Mouse (Mus musculus) adrenal gland, adult (tissue): ENCODE measurements around the gene Fhl1.

Experiments used
- DNase-seq, 2 experiments: peaks; one replicate each; pipeline ENCODE4 v3.0.0; 2022 to 2023; ENCODE audit warnings: low spot score in 1 of 2; ENCODE audit not compliant: inconsistent age in 2 of 2

Fhl1 gene

DNA sequence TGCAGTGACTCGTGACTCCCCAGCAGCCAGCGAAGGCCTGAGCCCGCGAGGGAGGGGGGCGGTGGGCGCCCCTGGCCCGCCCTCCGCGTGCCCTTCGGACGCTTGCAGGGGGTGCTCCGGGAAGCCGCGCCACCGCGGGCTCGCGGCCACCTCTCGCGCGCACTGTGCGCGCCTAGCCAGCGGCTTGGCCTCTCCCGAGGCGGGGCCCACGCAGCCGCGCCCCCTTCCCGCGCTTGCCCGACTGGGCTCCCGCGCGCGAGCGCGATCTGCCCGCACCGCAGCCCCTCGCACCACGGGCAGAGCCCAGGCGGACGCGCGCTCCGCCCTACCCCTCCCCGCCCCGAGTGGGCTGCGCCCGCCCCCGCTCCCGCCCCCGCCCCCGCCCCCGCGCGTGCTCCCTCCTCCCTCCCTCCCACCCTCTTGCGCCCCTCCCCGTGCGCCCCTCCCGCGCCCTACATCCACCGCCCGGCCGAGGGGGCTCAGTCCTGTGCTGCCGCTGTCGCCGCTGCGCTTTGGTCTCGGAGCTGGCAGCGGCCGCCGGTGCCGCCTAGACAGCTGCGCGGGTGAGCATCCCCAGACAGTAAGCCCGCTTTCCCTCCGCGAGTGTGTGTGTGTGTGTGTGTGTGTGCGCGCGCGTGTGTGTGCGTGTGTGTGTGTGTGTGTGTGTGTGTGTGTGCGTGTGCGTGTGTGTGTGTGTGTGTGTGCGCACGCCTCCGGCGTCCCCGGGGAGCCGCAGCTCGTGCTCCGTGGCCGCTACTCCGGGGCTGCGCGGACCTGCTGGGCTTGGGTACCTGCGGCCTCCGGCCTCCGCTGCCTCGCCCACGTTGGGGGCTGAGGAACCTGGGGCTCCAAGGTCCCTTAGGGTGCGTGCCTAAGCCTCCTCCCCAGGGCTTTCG lies at the start of gene Fhl1:
Gene Fhl1 (plus strand): TSS at position 482 of the 896 bp plus-strand sequence.
- DNase-seq: peak in 1 of 2 experiments; percentile 71

DNA sequence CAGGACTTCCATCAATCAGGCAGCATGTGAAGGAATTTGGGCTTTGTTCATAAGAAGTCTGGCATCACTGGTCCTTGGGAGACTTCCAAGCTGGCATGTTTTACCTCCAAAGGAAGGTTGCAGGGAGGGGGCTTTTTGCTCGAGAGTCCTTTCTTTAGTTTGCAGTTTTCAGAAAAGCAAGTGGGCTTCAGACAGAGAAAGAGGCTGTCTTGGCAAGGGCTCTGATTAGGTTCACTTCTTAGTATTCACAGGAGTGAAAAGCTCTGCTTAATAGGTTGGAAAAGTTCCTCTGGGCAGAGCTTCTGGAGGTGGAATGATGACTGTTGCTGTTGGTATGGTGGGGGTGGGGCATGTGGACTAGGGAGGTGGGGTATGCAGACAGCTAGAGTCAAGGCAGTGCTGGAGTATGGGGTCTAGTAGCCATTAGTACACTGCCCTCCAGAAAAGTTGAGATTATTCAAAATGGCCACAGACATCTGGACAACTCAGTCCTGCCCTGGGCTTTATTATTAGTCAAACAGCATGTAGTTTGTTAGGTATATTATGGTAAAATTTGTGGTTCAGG lies 49.3 kb upstream of the Fhl1 start:
- DNase-seq: no peak

DNA sequence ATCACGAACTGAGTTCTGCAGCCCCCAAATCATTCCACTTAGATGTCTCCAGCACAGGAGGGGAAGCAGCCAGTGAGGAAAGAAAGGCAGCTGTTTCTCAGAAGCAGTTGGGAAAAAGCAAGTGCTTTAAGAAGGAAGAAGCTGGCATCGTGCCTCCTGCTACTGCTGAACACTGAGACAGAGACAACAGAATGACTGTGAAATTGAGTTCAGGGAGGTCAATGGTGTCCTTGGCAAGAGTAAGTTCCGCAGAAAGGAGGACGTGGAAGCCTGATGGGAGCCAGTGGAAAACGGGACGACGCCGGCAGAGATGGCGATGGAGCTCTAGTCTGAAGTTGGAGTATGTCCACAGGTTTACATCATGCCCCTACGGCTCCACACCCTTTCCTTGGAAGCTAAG lies 48.1 kb upstream of the Fhl1 start:
- peak in 1 of 2 experiments; percentile 22 for DNase-seq

DNA sequence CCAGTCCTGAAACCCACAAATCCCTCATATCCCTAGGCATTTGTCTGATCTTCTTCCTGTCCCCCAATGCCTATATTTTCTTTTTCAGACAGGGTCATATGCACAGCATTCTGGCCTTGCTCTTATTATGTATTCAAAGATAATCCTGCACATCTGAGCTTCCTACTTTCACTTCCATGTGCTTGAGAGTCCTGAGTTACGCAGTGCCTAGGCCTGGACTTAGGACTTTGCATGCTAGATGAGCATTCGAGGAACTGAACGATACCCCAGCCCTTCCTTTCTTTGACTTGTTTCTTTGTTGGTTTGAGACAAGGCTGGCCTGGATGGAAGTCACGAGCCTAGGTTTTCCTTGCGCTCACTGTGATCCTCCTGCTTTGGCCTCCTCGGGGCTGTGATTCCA lies 39.0 kb upstream of the Fhl1 start:
- no peak for DNase-seq

DNA sequence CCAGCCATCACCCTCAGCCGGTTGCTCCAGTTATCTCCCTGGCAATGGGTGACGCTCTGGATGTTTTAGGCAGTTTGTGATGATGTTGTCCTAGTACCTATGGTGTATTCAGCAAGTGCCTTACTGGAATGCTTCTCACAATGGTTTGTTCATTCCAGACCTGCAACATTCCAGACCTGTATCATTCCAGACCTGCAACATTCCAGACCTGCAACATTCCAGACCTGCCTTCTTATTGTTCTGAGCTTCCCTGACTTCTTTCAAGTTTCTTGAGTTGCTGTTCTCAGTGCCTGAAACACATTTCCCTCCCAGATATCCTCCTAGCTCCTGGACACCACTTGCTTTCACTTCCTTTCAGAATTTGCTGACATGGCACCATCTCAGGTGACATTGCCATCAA lies 37.0 kb upstream of the Fhl1 start:
- DNase-seq: no peak

DNA sequence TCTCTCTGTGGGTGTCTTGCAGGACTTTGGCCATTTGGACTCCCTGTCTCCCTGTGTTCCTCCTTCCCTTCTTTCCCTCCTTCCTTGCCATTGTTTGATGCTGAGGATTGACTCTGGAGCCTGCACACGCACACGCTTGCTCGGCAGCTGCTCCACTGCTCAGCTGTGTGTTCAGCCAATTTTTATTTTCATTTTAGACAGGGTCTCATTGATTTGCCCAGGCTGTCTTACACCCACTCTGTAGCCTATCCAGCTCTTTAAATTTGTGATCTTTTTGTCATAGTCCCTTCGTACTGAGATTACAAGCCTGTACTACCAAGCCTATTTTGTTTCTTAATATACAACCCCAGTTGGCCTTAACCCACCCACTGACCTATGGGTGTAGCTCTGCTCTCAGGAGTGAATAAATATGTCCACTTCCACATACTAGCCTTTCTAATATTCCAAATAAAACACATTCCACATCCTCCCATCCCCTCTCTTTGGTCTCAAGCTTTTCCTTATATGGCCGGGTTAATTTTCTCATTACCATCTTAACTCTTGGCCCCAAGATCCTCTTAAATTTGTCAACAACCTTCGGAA lies 34.3 kb upstream of the Fhl1 start:
- DNase-seq: no peak

DNA sequence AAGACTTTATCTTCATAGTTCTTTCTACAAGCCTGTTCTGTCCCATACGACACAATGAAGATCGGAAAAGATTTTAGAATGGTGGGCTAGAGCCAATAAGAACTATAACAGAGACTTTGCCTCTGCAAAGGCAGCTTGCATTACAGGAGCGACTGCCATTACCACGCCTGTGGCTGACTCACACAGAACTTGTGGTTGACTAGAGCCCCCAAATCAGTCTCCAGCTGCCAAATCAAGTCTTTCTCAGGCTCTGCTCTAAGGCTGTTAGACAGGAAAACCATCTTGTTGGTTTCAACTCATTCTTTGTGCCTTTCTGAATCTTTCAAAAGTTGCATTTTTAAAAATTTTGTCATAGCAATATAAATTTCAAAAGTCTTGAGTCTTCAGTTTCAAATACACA lies 33.7 kb upstream of the Fhl1 start:
- no peak for DNase-seq

DNA sequence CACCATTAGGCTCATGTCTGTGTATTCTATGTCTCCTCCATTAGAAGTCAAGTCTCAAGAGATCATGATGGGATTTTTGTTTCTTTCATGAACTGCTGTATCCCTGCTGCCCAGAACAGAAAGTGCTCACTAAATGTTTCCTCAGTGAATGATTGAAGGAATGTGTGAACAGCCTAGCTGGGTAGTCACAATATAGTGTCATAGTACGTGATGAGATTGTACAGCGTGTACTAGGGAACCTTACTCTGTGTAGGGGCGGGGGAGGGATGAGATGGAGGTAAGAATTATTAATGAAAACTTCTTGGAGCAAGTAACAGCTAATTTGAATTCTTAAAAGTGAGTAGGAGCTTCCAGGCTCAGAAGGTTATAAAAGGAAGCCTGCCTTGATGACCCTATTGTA lies 30.3 kb upstream of the Fhl1 start:
- no peak for DNase-seq

DNA sequence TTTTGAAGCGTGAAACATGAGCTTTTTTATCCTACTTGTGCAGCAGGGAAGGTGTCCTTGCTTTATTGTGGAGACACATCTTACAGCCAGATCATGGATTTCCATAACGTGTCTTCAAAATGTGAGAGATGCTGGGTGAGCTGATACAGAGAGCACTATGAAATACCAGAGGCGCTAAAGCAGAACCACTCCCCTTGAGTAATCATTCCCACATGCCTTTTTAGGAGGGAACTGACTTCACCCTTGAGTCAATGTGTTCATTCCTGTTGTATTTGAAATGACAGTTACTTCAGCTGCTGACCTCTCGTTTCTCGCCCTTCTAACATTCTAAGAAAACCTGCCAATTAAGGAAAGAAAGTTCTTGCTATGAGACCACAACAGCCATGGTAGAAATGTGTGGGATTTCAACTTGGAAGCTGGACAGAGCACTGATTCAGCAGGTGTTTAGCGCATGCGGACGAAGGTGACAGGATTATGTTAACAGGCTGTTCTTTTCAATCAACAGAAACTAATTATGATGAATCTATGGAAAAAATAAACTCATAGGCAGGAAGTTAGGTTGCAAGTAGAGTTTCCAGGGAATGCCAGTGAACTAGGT lies 27.5 kb upstream of the Fhl1 start:
- no peak for DNase-seq

DNA sequence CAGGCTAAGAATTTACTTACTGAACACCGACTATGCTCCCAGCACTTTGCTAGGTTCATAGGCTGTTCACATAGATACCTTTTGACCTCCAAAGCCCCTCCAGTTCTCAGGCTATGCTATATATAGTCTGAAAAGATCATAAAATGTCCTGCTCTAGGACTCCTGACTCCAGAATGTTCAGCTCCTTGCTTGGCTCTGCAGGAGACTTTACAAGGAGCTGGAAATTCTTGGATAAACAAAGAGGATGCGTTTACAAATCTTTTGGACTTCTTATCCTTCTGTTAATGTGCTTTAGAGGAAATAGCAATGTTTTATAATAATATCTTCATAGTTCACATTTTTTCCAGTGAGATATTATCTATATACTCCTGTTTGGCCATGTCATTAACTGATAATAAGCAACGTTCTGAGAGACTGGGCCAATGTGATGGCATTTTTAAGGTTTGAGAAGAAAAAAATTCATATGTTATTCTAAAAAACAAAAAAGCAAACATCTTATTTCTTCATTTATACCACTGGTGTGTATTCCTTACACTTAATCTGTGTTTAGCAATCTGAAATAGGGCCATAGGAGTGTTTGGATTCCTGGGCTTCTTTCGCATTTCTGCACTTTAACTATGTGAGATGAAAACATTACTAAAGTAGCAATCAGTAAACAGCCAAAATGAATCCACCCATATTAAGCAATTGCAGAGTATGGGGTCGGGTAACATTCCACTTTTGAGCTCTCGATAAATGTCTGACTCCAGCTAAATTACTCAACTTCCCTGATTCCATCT lies 22.8 kb upstream of the Fhl1 start:
- no peak for DNase-seq

DNA sequence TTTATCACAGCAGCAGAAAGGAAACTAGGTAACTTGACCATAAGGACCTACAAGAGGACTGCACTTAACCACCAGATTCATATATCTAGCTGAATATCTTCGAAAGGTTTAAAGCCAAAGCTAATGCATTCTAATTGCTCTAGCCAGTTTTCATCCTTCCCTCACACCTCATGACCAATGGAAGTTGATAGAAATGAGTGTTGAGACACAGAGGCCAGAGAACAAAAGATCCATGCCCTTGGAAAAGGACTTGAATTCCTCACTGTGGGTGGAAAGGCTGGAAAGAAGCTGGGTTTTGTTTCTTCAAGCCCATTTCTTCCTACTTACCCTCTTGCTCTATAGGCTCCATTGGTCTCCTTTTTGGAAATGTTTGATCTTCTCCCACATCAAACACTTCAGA lies 21.1 kb upstream of the Fhl1 start:
- DNase-seq: no peak

DNA sequence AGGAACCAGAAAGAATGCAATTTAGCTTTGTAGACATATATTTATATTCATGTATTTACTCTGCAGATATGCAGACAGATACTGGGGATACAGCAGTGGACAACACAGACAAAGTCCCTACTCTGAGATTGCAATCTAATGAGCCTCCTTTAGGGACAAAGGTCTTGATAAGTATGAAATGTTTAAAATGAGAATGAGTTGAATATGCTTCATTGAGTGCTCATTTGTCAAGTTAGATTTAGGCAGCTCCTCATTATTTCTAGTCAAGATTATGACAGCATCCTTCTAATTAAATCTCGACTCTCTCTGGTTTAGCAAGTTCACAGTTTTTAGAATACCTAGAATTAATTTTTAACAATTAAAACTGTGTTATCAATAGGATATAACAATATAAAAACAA lies 18.9 kb upstream of the Fhl1 start:
- no peak for DNase-seq

DNA sequence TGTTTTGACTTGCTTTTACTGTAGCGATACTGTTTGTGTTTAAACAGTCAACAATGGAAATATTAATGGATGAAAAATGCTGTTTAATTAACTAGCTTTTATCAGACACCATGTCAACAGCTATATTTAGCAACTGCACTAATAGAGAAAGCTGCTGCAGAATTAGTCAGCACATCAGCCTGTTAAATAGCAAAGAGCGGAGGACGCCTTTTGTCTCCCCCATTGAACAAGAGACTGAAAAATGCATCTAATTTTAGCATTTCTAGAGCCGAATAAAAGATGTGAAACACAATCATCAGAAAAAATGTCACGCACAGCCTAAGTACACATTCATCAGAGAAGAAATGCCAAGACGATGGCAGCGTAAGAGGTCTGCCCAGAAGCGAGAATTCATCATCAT lies 9.0 kb upstream of the Fhl1 start:
- DNase-seq: no peak

DNA sequence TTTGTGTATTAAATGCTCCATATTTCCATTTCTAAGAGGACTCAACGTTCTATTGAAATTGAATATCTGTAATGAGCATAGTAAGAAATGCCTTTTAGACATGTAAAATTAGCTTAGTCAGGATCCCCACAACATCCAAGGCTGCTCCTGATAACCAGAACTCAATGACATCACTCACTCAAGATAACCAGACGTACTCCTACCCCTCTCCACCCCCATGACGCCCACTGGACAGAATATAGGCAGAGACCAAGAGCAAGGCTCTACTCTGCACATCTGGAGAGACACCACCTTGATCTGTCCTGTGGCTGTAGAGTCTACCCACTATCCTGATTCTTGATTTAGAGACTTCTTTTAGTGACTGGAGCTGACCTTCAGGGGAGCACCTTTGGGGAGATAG lies 3.1 kb upstream of the Fhl1 start:
- no peak for DNase-seq

DNA sequence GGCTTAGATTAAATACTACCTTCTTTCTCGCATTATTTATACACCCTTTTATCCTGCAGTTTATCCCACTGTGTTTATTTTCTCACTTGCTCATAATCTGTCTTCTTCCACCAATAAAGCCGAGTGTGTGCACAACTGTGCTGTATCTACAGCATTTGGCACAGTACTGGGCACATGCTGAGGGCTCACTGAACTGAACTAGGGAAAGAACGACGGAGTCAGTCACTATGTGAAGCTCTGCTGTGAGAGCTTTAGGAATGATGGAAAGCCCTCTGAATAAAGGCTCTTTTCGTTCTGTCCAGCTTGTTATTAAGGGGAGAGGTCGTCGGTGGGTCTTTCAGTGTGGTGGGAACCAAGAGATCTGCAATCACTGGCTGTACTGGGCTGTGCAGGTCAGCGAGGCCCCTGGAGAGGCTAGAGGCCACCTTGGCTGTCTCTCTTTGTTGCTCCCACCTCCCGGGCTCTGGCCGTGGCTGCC lies 720 bp upstream of the Fhl1 start:
- DNase-seq: peak in 1 of 2 experiments; percentile 76

DNA sequence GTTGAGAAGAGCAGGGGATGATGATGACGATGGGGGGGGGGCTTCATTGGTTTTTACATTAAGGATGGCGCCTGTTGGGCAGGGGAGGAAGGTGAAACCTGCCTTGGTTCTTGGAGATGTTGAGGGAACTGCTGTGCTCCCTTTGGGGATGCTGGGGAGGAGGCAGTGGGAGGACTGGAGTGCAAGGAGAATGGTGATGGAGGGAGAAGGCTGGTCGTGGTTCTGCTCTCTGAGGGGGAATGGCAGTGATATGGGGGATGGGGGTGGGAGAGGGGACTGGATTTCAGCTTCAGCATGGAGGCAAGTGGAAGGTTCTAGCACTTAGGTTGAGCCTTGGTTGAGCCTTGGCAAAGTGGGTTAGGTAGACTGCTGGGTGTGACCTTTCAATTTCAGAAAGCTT lies 814 bp downstream of the Fhl1 start:
- DNase-seq: no peak

DNA sequence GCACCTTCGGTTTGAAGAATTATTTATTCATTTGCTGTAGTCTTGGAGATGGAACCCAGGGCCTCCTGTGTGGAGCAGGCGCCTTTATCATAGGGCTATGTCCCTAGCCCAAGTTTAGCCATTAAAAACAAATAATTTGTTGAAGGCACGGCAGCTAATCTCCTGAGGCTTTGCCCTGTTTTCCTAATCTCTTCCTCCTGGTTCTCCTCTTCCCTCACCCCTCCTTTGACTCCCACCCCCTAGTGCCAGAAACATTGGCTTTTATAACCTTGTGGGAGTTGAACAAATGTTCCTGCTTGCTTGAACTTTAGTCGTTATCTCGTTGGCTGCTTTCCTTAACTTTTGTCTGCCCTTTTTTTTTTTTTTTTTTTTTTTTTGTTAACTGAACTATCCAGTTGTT lies 2.8 kb downstream of the Fhl1 start:
- peak in 1 of 2 experiments; percentile 20 for DNase-seq

DNA sequence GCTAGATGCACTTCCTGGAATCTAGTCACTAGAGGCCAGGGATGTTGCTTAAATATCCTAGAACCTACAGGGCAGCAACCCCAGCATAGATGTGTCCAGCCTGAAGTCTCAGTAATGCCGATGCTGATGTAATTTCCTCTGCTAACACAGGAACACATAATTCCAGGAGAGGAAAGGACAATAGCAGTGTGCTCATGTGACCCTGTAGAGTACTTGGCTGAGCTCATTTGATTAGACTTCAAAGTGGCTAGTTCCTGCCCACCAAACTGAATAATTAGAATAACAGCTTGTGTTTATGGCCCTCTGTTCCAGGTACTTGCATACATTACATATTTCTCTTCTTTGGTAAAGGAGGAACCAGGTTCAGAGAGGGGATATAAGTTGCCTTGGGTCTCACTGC lies 4.6 kb downstream of the Fhl1 start:
- DNase-seq: peak in 1 of 2 experiments; percentile 11

DNA sequence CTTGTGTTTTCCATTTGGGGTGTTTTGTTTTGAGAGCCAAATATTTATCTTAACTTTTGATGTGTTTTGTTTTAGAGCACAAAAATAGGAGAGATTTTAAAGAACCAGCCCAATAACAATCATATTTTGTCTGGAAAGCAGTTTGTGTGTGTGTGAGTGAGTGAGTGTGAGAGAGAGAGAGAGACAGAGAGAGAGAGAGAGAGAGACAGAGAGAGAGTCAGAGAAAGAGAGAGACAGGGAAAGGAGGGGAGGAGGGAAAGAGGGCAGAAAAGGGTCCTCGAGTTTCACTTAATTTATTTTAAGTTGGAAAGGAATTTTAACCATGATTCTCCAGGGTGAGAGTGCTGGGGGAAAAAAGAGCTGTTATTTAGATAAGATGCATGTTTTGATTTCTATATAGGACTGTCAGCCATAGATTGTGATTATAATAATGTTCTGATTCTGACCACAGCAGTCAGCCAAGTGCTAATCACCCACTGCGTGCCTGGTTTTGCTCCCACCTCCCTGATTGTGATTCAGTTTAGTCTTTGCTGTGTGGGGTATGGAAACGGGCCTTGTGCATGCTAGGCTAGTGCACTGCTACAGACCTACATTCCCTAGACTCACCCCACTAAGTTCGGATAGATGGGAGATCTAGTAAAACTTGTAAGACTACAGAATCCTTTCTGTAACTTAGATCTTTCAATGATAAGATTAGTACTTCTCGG lies 6.4 kb downstream of the Fhl1 start:
- DNase-seq: no peak

DNA sequence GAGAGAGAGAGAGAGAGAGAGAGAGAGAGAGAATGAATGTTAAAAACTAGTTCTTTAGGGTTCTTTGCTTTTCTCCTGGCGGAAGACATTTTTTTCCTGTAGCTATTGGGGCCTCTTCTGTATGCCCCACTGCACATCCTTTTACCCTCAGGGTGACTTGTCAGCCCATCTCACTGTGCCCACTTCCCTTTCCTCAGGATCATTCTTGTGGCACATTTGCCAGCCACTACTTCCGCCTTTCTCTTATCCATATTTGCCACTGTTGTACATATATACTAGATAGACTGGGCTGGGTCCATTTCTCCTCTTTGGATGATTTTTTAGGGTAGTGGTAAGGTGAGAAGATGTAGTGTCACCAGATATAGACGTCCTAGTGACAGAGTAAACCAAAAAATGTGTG lies 9.8 kb downstream of the Fhl1 start:
- DNase-seq: no peak
